Mouse (Mus musculus) stomach, postnatal 0 days (tissue): Measurements from ENCODE around the gene Tcap. TPM values are rescaled to one million over a fixed set of nuclear protein-coding genes. Genes with fewer than 3 reads are reported as not detected.
A peak's percentile ranks its signal among the peaks of the same experiment; 100 is the strongest.

ENCODE experiments used
- ATAC-seq: fragments of 200-750 bp; cut with Nextera tagmentation; 2 replicates; pipeline ENCODE4 v1.8.0; 2017; ENCODE audit not compliant: low FRiP score, low TSS enrichment
- DNase-seq: peaks from one replicate; pipeline ENCODE4 v3.0.0-alpha.2; 2016; ENCODE audit warnings: low spot score
- H3K27ac ChIP-seq: fragments of 300-500 bp; sonication (generic); replicated peaks from 2 replicates; pipeline ENCODE4 v1.5.1; 2014; ENCODE audit warnings: mild to moderate bottlenecking, control low read depth
- H3K27me3 ChIP-seq: fragments of 300-500 bp; sonication (generic); 2 replicates; pipeline ENCODE4 v1.6.1; 2014; ENCODE audit warnings: low read length; ENCODE audit not compliant: control insufficient read depth, insufficient read depth
- H3K36me3 ChIP-seq: fragments of 300-500 bp; sonication (generic); 2 replicates; pipeline ENCODE4 v1.6.1; 2014; ENCODE audit warnings: low read length, mixed read lengths; ENCODE audit not compliant: control insufficient read depth, insufficient read depth
- H3K4me1 ChIP-seq: fragments of 300-500 bp; sonication (generic); replicated peaks from 2 replicates; pipeline ENCODE4 v1.6.1; 2014; ENCODE audit warnings: antibody characterized with exemption; ENCODE audit not compliant: control insufficient read depth, insufficient read depth
- H3K4me2 ChIP-seq: fragments of 300-500 bp; sonication (generic); replicated peaks from 2 replicates; pipeline ENCODE4 v1.6.1; 2014; ENCODE audit warnings: low read depth, mild to moderate bottlenecking, control low read depth, moderate library complexity
- H3K4me3 ChIP-seq: fragments of 300-500 bp; sonication (generic); 2 replicates; pipeline ENCODE4 v1.5.1; 2014; ENCODE audit warnings: low read depth, low read length, control low read depth
- H3K9ac ChIP-seq: fragments of 300-500 bp; sonication (generic); 2 replicates; pipeline ENCODE4 v1.6.1; 2014; ENCODE audit warnings: mild to moderate bottlenecking, low read length, control low read depth, mixed read lengths
- H3K9me3 ChIP-seq: fragments of 300-500 bp; sonication (generic); 2 replicates; pipeline ENCODE4 v1.6.1; 2016; ENCODE audit warnings: low read length; ENCODE audit not compliant: control insufficient read depth
- CTCF ChIP-seq: IDR thresholded peaks from 2 replicates; pipeline ENCODE4 v1.5.1; 2016; ENCODE audit warnings: antibody characterized with exemption, low read depth, mild to moderate bottlenecking, moderate library complexity
- EP300 ChIP-seq: optimal IDR thresholded peaks from 2 replicates; pipeline ENCODE3; 2016; ENCODE audit warnings: antibody characterized with exemption
- WGBS: fragments of 180-500 bp; shearing (Covaris S2); extraction: QIAGEN DNeasy Blood & Tissue Kit; methylation state at CpG from one replicate; pipeline ENCODE4 v1.1.7; 2014; 5-methylcytosine and 5-hydroxymethylcytosine counted together
- polyA plus RNA-seq: library from polyadenylated mRNA; unstranded; fragments of >200 nt; fragmentation: Nextera tagmentation; extraction: Ambion mirVana; gene quantifications from 2 replicates; pipeline ENCODE4 v1.2.1, GENCODE M21; 2015

Tcap gene
- polyA plus RNA-seq, 1 experiment from 2014 or later, result 0.13 TPM

DNA sequence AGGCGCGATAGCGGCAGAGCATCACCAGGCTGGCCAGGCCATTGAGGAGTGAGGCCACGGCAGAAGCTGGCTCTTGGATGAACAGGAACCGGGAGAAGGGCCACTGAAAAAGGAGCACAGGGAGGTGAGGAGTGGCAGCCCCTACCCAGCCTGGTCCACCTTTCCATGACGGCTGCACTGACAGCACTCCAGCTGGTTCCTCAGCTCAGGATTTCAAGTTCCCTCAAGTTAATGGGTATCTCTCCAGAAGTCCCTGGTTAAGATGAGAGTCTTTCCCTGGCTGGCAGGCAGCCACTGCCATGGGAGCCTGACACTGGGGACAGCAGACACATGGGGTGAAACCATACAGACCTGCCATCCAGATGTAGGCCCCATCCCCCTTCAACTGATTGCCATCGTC is 14.3 kb downstream of the Tcap start:
- H3K4me2 ChIP-seq, result no peak overlapping the region
- no peak for TF ChIP-seq EP300
- no peak for TF ChIP-seq CTCF
- WGBS, result 87% methylated on average over 7 of the region's 7 CpGs

DNA sequence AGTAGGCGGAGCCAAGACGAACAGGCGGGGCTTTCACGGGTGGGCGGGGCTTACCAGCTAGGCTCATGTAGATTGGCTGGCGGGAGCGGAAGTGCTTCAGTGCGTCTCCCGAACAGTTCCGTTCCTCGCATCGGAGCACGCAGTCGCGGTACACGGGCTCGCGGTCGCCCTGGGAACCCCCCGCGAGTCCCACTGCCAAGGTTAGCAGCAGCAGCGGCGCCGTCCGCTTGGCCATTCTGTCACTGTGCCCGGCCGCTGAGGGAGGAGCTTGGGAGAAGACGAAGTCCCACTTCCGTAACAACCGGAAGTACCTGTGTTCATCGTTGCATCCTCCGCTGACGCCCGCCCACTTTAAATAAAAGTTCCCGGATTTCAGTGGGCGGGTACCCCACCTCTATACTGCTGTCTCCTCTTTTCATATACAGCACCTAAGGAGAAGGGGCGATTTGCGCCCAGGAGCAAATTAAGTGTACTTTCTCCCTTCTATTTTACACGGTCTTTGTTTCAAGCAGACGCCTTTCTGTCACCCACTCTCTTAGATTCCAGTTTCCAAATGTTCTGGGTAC is 16.6 kb downstream of the Tcap start, which contains the start of gene Pgap3:
Gene Pgap3 (minus strand): TSS at position 330 of the 566 bp plus-strand sequence.
- Histone ChIP-seq H3K9ac (peak within 1 kb of the TSS; percentile 83), H3K4me3 (peak within 1 kb of the TSS; percentile 67)
- under 1% methylated on average over 39 of the region's 40 CpGs for WGBS

More for the DNA sequence above, 14.3 kb downstream of the Tcap start:
- H3K36me3 ChIP-seq, result no peaks in the 10 kb centered on the region; the same call in 1 of the 2 replicates
- no peak overlapping the region for H3K9ac ChIP-seq
- no peaks in the 10 kb centered on the region for H3K9me3 ChIP-seq
- DNase-seq (no peak), ATAC-seq (no peak)
- 0 out of 2 replicates have a peak, but pooled peaks cover 5% of the 10 kb centered on the region for H3K4me1 ChIP-seq
- H3K27ac ChIP-seq, result no peak overlapping the region
- H3K4me3 ChIP-seq, result no peak overlapping the region
- H3K27me3 ChIP-seq, result no peaks in the 10 kb centered on the region

GRCm38 (mm10) chr11:98400816-98401215 is 17.2 kb downstream of the Tcap start:
- DNase-seq (no peak), ATAC-seq (peak; percentile 65)
- H3K4me1 ChIP-seq, result 0 out of 2 replicates have a peak, but pooled peaks cover 2% of the 10 kb centered on the region
- H3K36me3 ChIP-seq, result no peaks in the 10 kb centered on the region; the same call in 1 of the 2 replicates
- H3K27me3 ChIP-seq, result no peaks in the 10 kb centered on the region
- TF ChIP-seq EP300 (no peak), CTCF (no peak)
- H3K27ac ChIP-seq, result peak overlapping the region; percentile 98
- H3K9me3 ChIP-seq, result no peaks in the 10 kb centered on the region
- peak overlapping the region; percentile 63 for H3K4me2 ChIP-seq
- 38% methylated on average over 3 of the region's 3 CpGs for WGBS
- peak overlapping the region; percentile 67 for H3K4me3 ChIP-seq
- H3K9ac ChIP-seq, result peak overlapping the region; percentile 83

More for the DNA sequence above, 16.6 kb downstream of the Tcap start, which contains the start of gene Pgap3:
- peak; percentile 24 for TF ChIP-seq EP300
- no peak for TF ChIP-seq CTCF
- ATAC-seq (peak; percentile 85), DNase-seq (peak; percentile 93)
- Histone ChIP-seq H3K4me1 (0 out of 2 replicates have a peak, but pooled peaks cover 2% of the 10 kb centered on the region), H3K27ac (peak within 1 kb of the TSS; percentile 98), H3K9me3 (no peaks in the 10 kb centered on the region), H3K36me3 (no peaks in the 10 kb centered on the region; the same call in 1 of the 2 replicates), H3K27me3 (no peaks in the 10 kb centered on the region), H3K4me2 (peak within 1 kb of the TSS; percentile 63)

- TF ChIP-seq CTCF (no peak), EP300 (no peak)
- 61% methylated on average over 6 of the region's 6 CpGs for WGBS
- DNase-seq (no peak), ATAC-seq (no peak)
- Histone ChIP-seq H3K9me3 (no peaks in the 10 kb centered on the region), H3K4me3 (no peak overlapping the region), H3K9ac (no peak overlapping the region), H3K27me3 (no peaks in the 10 kb centered on the region), H3K4me2 (no peak overlapping the region), H3K27ac (no peak overlapping the region), H3K36me3 (no peaks in the 10 kb centered on the region), H3K4me1 (peaks cover under 1% of the 10 kb centered on the region; the same call in 1 of the 2 replicates)
Observed at GRCm38 (mm10) chr11:98406621-98407020, 23.0 kb downstream of the Tcap start.

- 39% methylated on average over 8 of the region's 8 CpGs for WGBS
- no peaks in the 10 kb centered on the region for H3K9me3 ChIP-seq
- H3K4me1 ChIP-seq, result peaks cover 4% of the 10 kb centered on the region; the same call in 1 of the 2 replicates
- DNase-seq (peak; percentile 70), ATAC-seq (peak; percentile 55)
- H3K36me3 ChIP-seq, result no peaks in the 10 kb centered on the region
- 0 out of 2 replicates have a peak overlapping the region, but pooled peaks have one; percentile 2 for H3K4me3 ChIP-seq
- peak overlapping the region; percentile 76 for H3K27ac ChIP-seq
- TF ChIP-seq EP300 (no peak), CTCF (no peak)
- H3K4me2 ChIP-seq, result peak overlapping the region; percentile 36
- peak overlapping the region; percentile 50 for H3K9ac ChIP-seq
- H3K27me3 ChIP-seq, result no peaks in the 10 kb centered on the region
Observed at GRCm38 (mm10) chr11:98408872-98409271, 25.3 kb downstream of the Tcap start.

GRCm38 (mm10) chr11:98409341-98409822 is 25.8 kb downstream of the Tcap start:
- WGBS, result 2% methylated on average over 10 of the region's 10 CpGs
- ATAC-seq, result peak; percentile 11; the same call in 1 of the 2 replicates

More at GRCm38 (mm10) chr11:98409341-98409822, 25.8 kb downstream of the Tcap start:
- peak; percentile 62 for DNase-seq
- peak overlapping the region; percentile 36 for H3K4me2 ChIP-seq
- H3K36me3 ChIP-seq, result no peaks in the 10 kb centered on the region
- peak overlapping the region; percentile 50 for H3K9ac ChIP-seq
- H3K4me1 ChIP-seq, result peaks cover 7% of the 10 kb centered on the region; the same call in 1 of the 2 replicates
- 0 out of 2 replicates have a peak overlapping the region, but pooled peaks have one; percentile 2 for H3K4me3 ChIP-seq
- no peaks in the 10 kb centered on the region for H3K9me3 ChIP-seq
- TF ChIP-seq CTCF (no peak), EP300 (no peak)
- peak overlapping the region; percentile 76 for H3K27ac ChIP-seq
- no peaks in the 10 kb centered on the region for H3K27me3 ChIP-seq
